Mouse (Mus musculus) right cerebral cortex, postnatal 14 days (tissue): Measurements from ENCODE around the gene Atp5f1.
A peak's percentile ranks its signal among the peaks of the same experiment; 100 is the strongest.
"Not testable (repeated sequence)": the region's sequence is repeated elsewhere in the genome, so short reads cannot be mapped to it uniquely, and the experiment has no call there.

ENCODE experiments used
- DNase-seq: peaks from one replicate; pipeline ENCODE4 v3.0.0; 2022

The Atp5f1 gene

GRCm38 (mm10) chr3:105959999-105960398, at the start of gene Atp5f1:
Gene Atp5f1, minus strand, starts transcription at chr3:105960099.
- DNase-seq: no peak

GRCm38 (mm10) chr3:106003360-106003759, 43.5 kb upstream of the Atp5f1 start:
- DNase-seq: not testable (repeated sequence)

- peak; percentile 11 for DNase-seq
These were observed 41.8 kb upstream of the Atp5f1 start for GRCm38 (mm10) chr3:106001416-106002370.

DNA sequence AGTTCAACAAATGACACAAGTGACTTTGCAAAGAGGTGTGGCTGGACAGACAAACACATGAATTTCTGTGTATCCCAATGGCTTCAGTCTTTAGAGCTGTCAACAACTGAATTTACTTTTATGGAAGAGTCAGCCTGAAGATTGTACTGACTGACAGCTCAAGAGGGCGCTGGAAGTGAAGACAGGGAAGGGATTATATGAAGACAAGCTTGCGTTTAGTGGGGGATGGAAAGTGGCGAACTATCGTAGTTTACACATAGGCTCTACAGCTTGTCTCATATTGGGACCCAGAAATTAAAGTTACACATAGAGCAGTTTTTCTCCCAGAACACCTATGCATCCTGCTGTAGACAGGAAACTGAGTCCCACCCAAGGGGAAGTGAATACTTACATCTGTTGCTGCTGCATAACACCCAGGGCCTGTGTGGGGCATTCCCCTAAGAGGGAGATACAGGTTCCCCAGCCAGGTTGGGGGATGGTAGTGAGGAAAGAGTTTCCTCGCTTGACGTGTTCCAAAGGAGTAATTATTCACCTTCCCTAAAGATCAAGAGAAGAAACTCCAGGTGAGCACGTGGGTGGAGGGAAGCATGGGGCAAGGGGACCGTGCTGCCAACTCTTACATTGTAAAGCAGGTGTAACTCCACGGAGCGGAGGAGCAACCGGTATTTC, 40.9 kb upstream of the Atp5f1 start:
- no peak for DNase-seq

GRCm38 (mm10) chr3:105994730-105995129, 34.8 kb upstream of the Atp5f1 start:
- DNase-seq: no peak

DNA sequence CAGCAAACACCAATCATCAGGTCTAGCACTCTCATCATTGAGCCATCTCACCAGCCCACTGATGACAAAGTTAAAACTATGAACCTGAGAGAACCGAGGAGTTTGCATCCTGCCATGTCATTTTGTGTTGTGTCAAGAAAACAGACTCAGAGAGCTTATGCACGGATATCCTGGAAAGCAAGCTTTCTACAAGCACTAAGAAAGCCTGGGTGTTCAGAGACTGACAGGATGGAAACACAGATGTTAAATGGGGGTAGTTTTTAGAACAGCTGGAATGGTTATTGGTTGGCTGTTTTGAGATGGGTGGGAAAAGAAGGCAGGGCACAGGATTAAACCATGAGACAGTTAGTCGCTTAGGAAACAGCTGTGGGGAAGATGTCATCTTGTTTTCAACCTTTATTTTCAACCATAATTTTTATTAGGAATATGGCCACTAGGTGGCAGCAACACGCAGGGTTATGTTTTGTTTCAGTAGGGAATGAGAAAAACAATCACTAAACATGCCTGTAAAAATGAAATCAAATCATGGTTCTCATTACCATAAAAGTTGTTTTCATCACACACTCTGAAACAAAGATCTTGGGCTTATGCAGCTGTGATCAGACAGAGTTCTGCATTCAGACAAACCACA, 31.9 kb upstream of the Atp5f1 start:
- DNase-seq: peak; percentile 28

DNA sequence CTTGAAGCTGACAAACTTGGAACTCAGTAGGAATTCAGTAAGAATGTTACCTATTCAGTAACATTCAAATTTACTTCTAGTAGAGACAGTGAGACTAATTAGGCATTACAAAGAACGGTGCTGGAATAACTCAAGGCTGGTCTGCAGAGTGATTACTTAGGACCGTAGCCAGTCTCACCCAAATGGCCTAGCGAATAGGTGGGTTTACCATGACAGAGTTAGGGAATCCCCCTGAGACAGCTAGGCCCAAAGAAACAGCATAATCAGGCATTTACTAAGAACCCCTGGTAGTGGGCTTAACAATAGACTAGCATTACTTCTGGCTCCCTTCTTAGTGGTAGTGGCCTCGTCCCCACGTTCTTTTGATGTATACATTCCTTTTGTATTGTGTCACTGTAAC, 29.7 kb upstream of the Atp5f1 start:
- DNase-seq: not testable (repeated sequence)

GRCm38 (mm10) chr3:105974174-105974573, 14.3 kb upstream of the Atp5f1 start:
- no peak for DNase-seq

- no peak for DNase-seq
These were observed 13.5 kb upstream of the Atp5f1 start, which contains the start of gene Ovgp1 for GRCm38 (mm10) chr3:105973411-105973810. Gene Ovgp1, plus strand, starts transcription at chr3:105973711.

DNA sequence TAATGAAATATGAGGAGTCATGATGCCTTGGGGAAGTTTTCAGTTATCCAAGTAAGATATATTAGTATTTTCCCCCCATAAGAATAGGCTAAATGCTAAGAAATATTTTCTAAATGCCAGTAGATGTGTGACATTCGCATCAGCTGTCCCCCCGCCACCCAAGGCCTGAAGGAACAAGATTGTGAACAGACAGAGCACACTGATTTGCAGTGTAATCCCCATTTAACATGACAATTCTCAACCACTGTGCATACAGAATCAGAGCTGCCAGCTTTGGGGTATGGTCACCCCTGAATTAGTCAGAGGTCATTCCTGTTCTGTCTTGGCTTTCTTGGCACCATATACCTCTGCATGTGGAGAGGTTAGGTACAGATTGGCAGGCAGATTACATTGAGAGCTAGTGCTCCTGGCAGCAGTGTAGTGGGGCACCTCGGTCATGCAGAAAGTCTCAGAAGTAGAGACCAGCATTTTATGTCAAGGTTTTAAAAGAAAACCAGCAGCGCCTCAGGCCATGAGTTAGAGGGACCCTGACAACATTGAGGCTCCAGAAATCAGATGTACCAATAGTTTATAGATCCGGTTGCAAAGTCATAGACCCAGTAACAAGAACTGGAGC, 12.0 kb upstream of the Atp5f1 start:
- no peak for DNase-seq

DNA sequence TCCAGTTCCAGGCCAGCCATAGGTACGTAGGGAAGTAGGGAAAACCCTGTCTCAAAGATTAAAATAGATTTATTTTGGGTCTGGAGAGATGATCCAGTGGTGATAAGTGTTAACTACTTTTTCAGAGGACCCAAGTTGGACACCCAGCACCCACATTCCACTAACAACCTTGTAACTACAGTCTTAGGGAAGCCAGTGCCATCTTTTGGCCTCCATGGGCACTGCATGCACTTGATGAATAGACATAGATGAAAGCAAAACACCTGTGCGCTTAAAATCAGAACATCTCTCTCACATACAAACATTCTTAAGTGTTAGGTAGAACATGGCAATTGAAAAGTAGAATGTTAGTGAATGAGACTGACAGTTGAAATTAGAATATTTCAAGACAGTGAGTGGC, 801 bp upstream of the Atp5f1 start:
- DNase-seq: no peak

DNA sequence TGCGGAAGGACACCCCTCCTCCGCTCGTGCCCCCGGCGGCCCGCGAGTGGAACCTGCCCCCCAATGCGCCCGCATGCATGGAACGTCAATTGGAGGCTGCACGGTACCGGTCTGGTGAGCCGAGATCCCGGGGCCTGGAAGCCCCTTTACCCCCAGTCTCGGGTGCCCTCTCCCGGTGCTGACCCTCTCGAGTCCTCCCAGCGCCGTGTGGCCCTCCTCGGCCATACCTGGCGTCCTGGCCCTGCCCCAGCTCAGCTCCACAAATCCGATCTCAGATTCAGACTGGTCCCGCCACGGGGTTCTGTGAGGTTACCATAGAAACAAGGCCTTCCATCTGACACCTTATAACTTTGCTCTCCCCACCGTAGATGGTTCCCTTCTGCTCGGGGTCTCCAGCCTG, 314 bp downstream of the Atp5f1 start:
- no peak for DNase-seq

GRCm38 (mm10) chr3:105958974-105959580, 822 bp downstream of the Atp5f1 start, which contains the start of gene Wdr77:
Gene Wdr77, plus strand, starts transcription at chr3:105959369.
- peak; percentile 92 for DNase-seq

GRCm38 (mm10) chr3:105958204-105958603, 1.7 kb downstream of the Atp5f1 start:
- no peak for DNase-seq

DNA sequence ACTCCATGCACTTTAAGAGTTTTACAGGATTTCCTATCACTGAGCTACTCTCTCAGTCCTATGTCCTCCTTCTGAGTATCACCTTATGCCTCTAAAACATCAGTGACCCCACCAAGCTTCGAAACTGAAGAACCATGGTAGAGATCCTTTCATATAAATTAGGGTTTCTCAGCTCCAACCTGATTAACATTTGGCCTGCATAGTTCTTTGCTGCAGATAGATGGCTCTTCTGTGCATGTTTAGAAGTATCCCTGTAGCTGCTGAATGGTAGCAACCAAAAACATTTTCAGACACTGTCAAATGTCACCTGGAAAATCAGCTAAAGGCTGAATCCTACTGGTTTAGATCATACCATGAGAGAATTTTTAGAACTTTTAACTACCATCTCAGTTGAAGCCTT, 2.7 kb downstream of the Atp5f1 start:
- no peak for DNase-seq

- no peak for DNase-seq
These were observed 8.6 kb downstream of the Atp5f1 start for GRCm38 (mm10) chr3:105951348-105951747.

GRCm38 (mm10) chr3:105936111-105936510, 23.8 kb downstream of the Atp5f1 start:
- no peak for DNase-seq

DNA sequence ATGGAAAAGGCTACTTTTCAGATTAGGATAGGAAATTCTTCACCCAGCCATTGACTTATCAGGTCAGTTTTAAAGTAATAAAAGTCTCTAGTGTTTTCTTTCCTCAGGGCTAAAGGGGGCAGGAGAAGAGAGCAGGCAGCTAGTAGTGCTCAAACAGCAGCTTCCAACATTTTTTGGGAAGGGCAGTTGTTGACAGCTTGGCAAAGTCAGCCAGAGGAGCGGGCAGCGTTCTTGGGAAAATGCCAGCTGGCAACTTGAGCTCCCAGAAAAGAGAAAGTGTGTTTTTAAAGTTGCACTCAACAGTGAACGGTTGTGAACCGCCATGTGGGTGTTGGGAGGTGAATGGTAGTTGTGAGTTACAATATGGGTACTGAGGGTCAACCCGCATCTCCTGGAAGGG, 24.9 kb downstream of the Atp5f1 start:
- DNase-seq: peak; percentile 25

- no peak for DNase-seq
These were observed 26.0 kb downstream of the Atp5f1 start for GRCm38 (mm10) chr3:105933926-105934325.

DNA sequence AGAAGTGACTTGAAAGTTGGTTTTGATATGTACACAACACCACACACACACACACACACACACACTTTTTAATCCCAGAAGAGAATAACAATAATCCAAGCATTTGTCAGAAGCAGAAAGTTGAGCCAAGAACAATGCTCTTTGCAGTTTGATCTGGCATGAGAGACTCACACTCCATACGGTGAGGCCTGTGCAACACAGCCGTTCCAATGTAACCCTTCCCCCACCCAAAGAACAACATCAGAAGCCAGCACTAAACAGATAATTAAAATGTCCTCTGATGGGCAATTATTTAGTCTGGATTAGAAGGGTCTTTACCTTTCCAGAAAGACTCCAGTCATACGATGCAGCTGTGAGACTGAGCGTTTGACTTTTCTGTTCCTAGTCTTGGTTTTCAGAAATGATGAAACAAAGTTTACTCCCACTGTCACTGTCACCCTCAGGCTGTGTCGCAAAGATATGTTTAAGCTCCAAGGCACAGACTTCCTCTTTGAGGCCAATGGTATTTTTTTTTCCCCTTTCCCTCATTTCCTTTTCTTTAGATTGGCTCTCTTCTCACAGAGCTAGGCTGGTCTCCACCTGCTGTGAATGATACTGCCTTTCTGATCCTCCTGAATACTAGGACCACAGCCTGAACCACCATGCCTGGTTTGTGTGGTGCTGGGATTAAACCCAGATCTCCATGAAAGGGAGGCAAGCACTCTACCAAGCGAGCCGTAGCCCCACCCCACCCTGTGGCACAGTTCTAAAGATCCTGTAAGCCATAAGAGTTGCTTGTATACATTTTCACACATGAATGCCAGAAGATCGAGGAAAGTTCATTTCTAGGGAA, 27.4 kb downstream of the Atp5f1 start, which contains the start of gene I830077J02Rik:
TSS of gene I830077J02Rik (minus strand) at position 425 of the 832 bp plus-strand sequence.
- no peak for DNase-seq

- DNase-seq: no peak
These were observed 28.8 kb downstream of the Atp5f1 start for GRCm38 (mm10) chr3:105931095-105931494.
